Mouse (Mus musculus) cortical plate, adult 2 months (tissue): ENCODE measurements around the gene Pask.

Source experiments
- CTCF ChIP-seq: fragments of 200-500 bp; IDR thresholded peaks from 2 replicates; pipeline ENCODE4 v1.5.1; 2011; ENCODE audit warnings: mild to moderate bottlenecking, control low read depth, low read length; ENCODE audit not compliant: insufficient read depth; ENCODE audit errors: extremely low read depth
- POLR2A ChIP-seq: fragments of 200-500 bp; IDR thresholded peaks from 2 replicates; pipeline ENCODE4 v1.6.1; 2011; ENCODE audit warnings: mild to moderate bottlenecking, low read length, control low read depth; ENCODE audit not compliant: insufficient read depth; ENCODE audit errors: extremely low read depth

DNA sequence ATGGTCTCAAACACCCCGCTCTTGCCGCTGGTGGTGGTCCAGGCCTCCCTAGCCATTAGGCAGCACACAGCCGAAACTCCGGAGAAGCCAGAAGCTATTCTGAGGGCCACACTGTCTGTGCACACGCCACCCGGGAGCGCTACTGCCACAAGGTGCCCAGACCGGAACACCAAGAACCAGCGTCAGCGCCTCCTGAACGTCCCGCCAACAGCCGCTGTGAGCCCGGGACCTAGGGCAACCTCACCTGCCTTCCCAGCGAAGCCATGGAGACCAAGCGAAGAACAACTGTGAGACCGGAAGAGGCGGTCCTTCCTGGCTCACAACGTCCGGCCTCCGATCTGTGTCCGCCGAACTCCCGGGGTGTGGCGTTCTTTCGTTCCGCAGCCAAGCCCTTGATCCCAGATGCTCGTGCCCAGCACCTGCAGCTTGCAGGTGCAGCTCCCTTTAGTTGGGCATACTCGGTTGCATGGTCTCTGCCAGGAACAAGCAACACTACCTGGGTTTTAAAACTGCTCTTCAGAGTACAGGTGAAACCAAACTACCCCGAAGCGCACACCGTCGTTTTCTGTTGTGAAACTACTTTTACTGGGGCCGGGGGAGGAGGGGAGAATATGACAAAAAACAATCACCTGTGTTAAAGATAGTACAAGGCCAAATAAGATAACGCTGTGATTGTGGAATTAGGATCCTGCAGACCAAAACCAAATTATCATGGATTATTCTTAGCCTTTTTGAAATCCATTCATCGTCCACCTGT, 37.5 kb downstream of the Pask start, which contains the start of gene Mterf4:
- TF ChIP-seq CTCF = no peak
- peak; percentile 82 for TF ChIP-seq POLR2A
